Mouse (Mus musculus): ENCODE data around the gene Pln.

Pln gene

DNA sequence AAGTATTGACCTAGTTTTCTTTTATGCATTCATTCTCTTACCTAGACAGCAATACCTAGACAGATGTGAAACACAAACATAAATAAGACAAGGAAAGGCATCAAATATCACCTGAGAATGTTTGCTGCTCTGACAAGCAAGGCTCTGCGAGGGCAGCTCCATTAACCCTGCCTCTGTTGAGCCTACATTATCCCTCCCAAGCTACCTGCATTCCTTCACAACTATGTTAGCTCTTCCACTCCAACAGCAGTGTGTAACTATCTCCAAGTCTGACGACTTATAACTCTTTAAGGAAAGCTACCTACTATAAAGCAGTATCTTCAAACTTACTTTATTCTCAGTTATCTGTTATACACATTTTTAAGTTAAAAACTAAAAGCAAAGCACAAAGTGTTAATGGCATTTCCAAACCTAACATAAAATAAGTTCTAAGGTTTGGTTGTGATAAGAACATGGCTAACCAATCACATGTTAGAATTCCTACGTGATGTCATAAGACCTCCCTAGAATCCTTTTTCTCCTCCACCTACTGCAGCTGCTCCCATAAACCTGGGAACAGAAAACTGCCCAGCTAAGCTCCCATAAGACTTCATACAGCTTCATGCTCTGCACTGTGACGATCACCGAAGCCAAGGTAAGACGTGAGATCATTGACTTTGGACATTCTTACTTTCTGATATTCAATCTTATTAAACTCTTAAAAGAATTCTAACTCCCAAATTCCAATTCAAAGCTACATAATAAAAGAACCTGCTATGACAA lies at the start of gene Pln:
Gene Pln (plus strand): TSS at position 506 of the 762 bp plus-strand sequence.
- WGBS: 88% methylated on average over 6 of the region's 6 CpGs

DNA sequence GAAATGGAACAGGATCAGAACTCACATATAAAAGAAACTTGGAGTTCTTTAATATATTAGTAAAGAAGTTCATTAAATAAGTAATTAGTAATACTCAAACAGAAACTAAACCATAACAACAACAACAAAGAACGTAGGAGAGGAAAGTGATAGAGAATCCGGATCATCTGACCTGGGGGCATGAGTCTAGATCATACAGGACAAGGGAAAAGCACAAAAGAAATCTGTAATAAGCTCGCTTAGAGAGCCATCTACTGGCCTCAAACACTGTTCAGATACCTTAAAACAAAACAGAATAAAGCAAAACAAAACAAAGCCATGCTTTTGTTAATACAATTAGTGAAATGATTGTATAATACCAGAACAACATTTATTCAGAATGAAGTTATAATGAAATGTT lies 31.6 kb upstream of the Pln start:
- WGBS: 36% methylated on average over 3 of the region's 3 CpGs

DNA sequence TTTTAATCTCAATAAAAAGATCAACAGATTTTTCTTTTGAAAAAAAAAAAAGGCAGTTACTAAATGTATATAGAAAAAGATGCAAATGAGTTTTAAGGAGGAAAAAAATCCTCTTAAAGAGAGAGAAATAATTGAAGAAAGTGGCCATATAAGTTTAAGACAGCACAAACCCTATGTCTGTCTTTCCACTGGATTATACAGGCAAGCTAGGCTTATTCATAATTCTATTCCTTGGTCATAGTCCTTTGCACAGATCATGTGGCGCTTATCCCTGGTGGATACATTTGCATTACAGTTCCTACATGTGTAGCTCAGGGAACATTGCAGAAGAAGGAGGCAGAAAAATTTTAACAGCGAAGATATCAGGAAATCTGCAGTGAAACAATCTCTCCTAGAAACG lies 30.8 kb upstream of the Pln start:
- WGBS: 81% methylated on average over 3 of the region's 3 CpGs

DNA sequence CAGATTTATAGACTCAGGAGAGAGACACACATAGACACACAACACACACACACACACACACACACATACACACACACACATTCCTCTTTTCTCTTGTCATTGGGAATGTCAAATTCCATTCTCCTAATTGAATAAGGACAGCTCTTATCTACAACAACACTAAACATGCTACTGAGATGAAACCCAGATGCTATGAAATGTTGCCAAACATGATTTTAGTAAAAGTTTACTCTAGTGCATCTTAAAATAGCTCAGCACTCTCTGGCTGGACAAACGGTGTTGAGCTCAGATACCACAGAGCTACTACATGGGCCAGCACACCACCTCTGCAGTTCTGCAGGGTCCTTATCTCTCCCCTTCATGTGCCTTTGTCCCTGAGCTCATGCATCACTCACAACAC lies 12.8 kb upstream of the Pln start:
- WGBS: 8% methylated on average over 1 of the region's 1 CpGs

DNA sequence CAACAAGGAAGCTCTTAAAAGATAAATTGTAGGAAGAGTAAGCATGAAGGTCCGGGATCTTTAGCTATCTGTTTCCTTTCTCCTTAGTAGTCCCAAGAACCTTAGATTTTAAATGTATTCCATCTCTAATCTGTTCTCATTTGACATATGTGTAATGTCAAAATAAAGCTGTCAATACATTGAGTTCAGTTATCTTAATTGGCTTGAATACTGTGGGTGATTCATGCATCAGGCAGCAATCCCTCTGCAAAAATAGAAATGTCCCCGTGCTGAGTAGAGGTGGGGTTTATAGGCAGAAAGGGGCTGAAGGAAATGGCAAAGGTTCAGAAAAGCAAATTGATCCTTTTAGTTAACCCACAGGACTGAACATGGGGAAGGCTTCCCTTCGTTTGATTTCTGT lies 8.2 kb upstream of the Pln start:
- WGBS: 49% methylated on average over 3 of the region's 3 CpGs

DNA sequence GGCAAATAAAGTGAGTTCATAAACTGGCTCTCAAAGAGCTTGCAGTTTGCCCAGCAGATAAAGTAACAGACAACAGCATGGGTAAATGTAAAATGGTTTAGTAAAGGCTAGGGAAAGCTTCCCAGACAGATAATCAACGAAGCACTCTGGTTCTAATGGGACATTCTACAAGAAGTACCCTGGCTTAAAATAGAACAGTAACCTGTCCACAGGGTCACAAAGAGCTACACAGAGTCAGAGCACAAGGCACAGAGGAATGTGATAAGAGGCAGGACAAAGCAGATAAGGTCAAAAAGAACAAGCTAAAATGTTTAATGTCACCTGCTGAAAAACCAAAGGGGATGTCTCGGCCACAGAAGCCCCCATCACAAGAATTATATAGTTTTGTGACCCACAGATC lies 4.7 kb upstream of the Pln start:
- WGBS: 73% methylated on average over 2 of the region's 2 CpGs

DNA sequence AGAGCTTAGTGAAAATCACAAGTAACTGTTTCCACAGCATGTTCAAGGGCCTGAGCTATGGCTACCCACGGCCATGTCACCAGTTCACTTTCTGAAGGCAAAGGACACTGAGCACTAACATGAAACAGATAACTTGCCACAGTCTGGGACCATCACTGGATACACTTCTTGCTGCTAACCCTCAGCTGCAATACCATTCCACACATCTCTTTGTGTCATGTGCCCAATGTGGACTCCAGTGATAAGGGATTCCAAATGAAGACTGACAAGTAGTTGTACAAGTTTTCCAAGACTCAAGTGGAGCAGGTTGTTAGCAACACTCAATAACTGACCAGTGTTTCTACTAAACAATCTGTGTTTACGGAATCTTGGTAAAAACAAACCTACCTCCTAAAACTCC lies 2.2 kb upstream of the Pln start:
- 87% methylated on average over 2 of the region's 2 CpGs for WGBS

DNA sequence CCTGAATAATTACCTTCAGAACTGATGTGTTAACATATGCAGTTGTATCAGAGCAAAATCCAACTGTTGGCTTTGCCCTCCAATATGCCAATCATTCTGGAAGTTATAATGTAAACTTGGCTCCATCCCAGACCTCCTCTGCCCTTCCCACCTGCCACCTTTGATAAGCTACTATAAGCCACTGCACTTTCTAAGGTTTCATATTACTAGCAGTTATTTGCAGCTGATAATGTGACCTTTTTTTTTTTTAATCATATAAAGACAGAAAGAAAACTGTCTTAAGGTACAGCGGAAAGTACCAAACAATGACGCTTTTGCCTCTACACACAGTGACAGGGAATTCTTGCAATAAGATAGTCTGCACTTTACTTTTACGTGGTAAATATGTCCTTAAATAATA lies 1.5 kb upstream of the Pln start:
- 82% methylated on average over 3 of the region's 3 CpGs for WGBS

DNA sequence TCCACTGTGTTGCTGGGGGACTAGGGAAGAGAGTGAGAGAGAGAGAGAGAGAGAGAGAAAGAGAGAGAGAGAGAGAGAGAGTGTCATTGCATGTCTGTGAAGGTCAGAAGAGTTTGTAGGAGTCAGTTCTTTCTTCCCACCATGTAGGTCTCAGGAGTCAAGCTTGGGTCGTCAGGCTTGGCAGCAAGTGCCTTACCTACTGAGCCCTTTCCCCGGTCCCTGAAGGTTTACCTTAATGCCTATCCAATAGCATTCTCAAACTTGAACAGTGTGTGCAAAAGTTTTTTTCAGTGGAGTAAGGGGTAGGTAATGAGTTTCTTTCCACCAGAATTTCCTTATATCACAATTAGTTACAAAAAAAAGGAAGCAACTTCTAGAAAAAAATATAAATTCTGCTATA lies 1.6 kb downstream of the Pln start:
- WGBS: 77% methylated on average over 2 of the region's 2 CpGs

DNA sequence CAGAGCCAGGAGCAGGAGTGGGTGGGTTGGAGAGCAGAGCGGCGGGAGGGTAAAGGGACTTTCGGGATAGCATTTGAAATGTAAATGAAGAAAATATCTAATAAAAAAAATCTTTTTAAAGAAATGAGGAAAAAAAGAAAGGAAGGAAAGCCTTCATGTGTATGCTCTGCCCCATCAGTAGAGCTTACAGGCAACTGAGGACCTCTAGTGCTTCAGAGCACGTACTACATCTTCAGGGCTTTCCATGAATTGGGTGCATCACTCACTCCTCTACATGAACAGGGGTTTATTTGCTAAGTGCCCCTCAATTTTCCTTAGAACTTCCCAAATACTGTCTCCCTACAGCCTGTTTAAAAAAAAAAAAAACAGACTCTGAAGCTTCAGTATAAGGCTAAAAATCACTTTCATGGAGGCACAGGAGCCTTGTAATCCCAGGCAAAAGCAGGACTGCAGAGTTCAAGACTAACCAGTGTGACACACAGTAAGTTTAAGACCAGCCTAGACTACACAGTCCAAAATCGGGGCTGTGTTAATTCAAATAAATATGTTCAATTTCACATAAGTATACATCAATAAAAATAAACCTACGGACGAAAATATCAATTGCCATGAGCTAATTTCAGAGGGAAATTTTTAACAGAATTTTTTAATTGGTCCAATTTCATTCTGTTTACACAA lies 4.0 kb downstream of the Pln start:
- 56% methylated on average over 7 of the region's 7 CpGs for WGBS

DNA sequence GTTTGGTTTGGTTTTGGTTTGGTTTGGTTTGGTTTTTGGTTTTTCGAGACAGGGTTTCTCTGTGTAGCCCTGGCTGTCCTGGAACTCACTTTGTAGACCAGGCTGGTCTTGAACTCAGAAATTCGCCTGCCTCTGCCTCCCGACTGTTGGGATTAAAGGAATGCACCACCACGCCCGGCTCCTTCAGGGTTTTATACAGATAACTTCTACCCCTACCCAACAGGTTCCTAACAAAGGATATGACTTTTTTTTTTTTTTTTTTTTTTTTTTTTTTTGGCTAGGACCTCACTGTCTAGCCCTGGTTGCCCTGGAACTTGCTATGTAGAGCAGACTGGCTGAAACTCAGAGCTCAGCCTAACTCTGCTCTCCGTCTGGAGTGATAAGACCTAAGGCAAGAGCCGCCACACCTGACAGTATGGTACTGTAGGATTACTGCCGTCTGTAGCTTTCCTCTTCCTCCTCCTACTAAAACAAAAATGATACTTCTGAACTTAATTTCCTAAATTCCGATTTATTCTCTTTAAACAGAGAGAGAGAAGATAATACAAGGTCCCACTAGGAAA lies 4.8 kb downstream of the Pln start:
- 83% methylated on average over 9 of the region's 9 CpGs for WGBS

DNA sequence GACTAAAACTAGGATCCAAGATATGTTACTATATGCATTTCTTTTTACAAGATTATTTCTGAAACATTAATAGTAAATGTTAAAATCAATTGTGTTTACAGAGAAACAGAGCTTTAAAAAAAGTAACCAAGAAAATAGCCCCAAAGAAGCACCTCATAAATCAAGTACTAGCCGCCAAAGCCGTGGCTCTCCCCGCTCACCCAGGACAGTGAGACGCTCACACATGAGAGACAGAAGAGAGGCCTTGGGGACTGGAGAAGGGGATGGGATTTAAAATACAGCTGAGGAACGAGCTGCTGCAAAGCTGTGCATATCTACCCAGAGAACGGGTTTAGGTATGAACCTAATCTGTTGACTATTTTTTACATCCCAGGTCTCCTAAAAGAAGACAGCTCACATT lies 5.9 kb downstream of the Pln start:
- 77% methylated on average over 6 of the region's 6 CpGs for WGBS

DNA sequence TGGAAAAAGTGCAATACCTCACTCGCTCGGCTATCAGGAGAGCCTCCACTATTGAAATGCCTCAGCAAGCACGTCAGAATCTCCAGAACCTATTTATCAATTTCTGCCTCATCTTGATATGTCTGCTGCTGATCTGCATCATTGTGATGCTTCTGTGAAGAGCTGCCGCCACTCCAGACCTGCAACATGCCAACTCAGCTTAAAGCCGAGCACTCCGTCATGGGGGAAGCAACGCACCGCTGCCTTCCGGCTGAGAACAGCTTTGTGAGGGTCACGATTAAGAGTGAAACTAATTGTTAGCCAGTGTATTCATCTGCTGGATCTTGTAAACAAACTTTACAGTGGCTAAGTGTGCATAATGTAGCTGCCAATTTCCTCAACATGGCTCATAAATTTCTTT lies 6.4 kb downstream of the Pln start:
- 57% methylated on average over 10 of the region's 10 CpGs for WGBS

DNA sequence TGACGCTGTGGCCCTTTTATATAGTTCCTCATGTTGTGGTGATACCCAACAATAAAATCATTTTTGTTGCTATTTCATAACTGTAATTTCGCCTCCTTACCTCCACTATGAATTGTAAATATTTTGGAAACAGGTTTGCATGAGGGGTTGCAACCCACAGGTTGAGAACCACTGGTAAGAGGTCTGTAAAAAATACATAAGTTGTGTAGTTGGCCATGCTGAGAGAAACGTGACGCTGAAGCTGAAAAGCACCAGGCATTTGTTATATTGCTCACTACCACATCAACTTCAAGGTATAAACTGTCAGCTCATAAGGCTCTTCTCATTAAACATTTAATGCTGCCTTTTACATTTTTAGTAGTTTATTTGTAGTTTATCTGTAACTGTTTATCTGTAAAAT lies 8.0 kb downstream of the Pln start:
- 88% methylated on average over 4 of the region's 4 CpGs for WGBS

DNA sequence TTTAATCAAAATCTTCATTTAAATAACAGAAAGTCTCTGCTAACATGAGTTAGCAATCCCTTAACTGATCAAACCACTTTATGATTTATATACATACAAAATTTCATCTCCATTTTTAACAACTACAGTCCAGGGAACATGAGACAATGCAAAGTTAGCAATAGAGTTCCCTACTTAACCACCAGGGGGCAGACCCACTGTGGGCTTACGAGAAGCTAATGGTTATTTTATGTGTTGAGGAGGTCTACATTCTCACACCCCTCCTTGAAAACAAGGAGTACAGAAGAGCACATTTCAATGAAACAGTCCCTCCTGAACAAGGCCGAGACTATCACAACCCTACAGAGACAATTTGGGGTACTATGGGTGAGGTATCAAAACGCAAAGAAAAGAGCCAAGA lies 9.0 kb downstream of the Pln start:
- WGBS: 48% methylated on average over 3 of the region's 3 CpGs

DNA sequence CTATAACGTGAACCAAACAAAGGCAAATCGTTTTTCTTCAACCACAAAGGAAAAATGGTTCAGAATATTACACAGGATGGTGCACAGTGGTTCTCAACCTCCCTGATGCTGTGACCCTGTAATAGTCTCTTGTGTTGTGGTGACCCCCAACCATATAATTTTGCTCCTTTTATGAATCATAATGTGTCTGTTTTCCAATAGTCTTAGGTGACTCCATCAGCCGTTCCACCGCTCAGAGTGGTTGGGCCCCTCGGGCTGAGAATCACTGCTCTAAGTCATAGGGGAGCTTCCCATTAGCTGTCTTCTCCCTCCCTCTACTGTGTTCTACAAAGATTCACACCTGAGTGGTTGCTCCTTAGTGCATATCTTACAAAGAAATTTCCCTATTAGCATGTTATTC lies 9.4 kb downstream of the Pln start:
- WGBS: 79% methylated on average over 5 of the region's 5 CpGs

DNA sequence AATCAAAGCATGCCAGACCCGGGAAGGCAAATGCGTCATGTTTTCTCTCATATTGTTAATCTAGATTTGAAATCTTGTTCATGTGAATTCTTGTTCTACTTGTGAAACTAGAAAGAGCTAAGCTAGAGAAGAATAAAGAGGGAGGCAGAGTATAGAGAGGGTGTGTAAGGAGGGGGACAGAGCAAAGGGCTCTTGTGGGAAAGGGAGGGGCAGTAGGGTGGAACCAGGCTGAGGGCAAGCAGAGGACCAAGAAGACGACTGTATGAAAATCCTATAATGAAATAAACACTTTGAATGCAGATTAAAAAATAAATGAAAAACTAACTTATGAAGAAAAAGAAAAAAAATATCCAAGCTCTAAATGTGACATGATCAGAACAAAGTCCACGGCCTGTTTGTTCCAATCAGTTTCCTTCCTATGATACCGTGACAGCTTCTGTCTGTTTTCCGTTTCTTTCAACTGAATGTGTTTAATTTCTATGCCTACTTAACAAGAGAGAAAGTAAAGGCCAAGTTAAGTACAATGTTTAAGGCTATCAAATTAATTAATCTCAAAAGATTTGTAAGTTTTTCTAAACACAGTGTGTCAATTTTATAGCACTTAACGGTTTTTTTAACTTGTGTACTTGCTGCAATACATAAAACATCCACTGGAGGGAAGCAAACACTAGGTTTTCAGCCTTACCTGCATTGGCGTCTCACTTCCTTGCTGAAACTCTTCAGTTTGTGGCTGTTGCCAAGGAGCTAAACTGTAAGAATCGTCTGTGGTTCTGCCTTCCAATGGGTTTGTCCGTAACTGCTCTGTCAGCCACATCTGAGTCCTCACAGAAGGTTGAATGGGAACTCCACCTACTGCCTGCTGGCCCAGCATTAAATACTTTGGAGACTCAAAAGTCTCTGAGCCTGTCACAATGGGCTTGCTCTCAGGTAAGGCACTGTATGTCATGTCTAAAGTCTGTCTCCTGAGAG lies 10.6 kb downstream of the Pln start:
- WGBS: 46% methylated on average over 10 of the region's 10 CpGs

DNA sequence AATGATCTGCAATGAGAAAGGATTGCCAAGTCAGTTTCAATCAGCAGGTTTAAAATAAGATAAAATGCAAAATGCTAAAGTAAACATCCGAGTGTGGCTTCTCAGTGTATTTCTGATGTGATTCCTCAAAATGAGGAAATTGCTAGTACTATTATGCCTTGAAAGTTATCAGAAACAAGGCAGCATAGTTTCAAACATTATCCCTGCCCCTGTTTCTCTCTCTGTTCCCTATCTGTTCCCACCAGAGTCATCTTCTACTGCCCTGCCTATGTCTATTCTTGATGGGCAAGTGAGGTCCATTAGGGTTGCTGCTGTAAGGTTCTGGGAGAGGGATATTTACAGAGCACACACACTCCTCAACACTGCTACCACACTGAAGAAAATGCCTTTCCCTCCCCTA lies 11.8 kb downstream of the Pln start:
- WGBS: 68% methylated on average over 1 of the region's 1 CpGs

DNA sequence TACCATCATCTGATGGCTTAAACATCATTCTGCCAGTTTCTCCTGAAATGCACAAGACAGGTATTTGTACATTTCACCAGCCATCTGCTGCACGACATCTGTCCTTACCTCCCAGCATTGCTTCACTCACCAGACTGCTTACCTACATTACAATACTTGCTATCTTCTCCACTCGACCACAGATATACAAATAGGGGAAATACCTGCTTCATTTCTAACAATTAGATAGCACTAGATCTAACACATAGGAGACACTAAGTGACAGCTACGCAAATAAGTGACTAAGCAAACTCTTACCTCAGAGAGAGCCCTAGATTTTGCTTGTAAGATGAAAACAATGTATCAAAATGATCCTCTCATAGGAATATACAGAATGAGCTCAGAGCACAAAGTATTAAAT lies 16.2 kb downstream of the Pln start:
- WGBS: 80% methylated on average over 3 of the region's 3 CpGs

DNA sequence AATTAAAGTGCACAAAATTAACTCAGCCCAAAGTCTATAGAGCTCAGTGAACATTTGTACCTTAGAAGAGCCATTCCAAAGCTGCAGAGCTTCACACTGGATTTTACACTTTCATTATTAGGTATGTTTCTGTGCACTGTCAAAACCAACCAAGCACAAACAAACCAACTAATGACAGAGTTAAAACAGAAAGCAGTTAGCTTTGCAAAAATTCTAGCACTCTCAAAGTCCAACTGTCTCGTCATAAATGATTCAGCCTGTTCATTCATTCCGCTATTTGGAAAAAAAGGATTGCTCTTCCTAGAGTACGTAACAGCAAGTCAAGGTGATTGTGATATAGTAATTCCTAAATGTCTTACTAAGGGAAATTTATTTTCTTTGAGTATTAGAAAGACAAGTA lies 21.5 kb downstream of the Pln start:
- WGBS: 75% methylated on average over 3 of the region's 3 CpGs

DNA sequence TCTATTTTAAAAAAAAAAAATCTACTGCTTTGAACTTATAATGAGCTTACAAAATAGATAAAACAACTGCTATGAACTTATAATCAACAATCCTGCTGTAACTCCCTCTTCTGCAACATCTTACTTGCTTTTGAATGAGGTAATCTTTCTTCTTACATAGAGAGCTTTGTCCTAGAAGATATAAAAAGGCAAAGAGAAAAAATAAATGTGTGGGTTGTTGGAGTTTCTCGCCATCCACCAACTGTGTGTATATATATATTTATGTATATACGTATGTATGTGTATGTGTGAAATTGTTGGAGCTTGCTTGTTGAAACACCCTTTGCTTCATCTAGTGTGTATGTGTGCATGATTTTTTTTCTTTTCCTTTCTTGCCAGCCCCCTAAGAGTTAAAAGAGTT lies 29.8 kb downstream of the Pln start:
- WGBS: 47% methylated on average over 2 of the region's 2 CpGs

DNA sequence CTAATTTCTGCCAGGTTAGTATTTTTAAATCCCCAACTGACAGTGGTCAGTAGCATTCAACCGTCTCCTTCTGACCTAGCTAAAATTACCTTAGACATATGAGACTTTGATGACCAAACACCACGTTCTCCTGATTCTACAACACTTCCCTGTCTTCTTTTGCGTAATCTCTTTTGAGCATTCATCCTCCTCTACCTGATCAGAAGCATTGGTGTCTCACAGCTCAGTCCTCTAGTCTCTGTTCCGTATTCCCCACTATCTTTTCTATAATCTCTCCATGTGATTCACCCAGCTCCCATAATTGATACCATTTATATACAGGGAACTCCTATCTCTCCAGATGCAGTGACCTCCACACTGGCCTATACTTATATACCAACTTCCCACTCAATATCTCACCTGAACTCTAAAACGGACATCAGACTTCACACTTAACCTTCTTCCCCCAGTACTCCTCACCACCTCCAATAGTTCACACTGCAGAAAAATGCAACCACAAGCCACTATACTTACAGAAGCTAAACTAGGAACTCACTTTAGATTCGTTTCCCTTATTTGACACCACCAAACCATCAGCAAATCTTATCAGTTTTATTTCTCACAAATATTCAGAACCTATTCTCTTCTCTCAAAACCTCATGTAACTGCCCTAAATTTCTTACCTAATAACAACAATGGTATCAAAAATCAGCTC lies 36.6 kb downstream of the Pln start:
- 71% methylated on average over 6 of the region's 6 CpGs for WGBS

All from cerebral cortex, adult 2 months (tissue).